Mouse (Mus musculus) lung, postnatal 0 days (tissue): ENCODE results near the gene Pld5.

Source experiments
- CTCF ChIP-seq: IDR thresholded peaks from 2 replicates; pipeline ENCODE4 v1.5.1; 2016; ENCODE audit warnings: antibody characterized with exemption, mild to moderate bottlenecking
- EP300 ChIP-seq: IDR thresholded peaks from 2 replicates; pipeline ENCODE4 v1.6.1; 2016; ENCODE audit warnings: antibody characterized with exemption, mild to moderate bottlenecking, control low read depth

DNA sequence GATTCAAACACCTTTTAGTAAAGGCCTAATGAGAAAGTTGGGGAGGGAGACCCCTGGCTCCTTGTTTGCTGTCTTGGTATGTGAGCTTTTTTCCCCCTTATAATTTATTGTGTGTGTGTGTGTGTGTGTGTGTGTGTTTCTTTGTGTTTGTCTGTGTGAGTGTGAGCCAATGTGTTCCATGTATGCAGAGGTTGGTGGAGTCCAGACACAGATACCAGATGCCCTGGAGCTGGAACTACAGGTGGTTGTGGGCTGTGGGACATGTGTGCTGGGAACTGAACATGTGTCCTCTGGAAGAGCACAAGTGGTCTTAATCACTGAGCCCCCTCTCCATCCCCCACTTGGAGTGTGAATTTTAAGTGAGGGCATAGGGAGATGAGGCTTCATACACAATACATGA is 199.3 kb downstream of the Pld5 start:
- TF ChIP-seq CTCF (no peak), EP300 (no peak)
